Mouse (Mus musculus) heart, embryonic 14.5 days (tissue): ENCODE measurements around the gene Phox2b. TPM values are rescaled to one million over a fixed set of nuclear protein-coding genes. Genes with fewer than 3 reads are reported as not detected.

Source experiments
- ATAC-seq: fragments of 200-750 bp; cut with Nextera tagmentation; 2 replicates; pipeline ENCODE4 v1.8.0; 2017; ENCODE audit warnings: low read depth, moderate TSS enrichment; ENCODE audit not compliant: insufficient number of reproducible peaks, insufficient read depth, low FRiP score
- H3K27ac ChIP-seq, 2 experiments: fragments of 200-500 bp in 1 of 2; fragments of 300-500 bp in 1 of 2; sonication (generic) in 1 of 2; replicated peaks in 1 of 2; 2 replicates each; pipeline ENCODE4 v1.5.1; 2012 to 2014; ENCODE audit warnings: low read depth in 2 of 2, low read length in 2 of 2, control low read depth in 1 of 2, mild to moderate bottlenecking in 1 of 2, mixed read lengths in 1 of 2; ENCODE audit not compliant: control insufficient read depth in 1 of 2, insufficient read depth in 1 of 2
- H3K27me3 ChIP-seq: fragments of 300-500 bp; sonication (generic); 2 replicates; pipeline ENCODE4 v1.6.1; 2014; ENCODE audit warnings: mild to moderate bottlenecking, low read length, control low read depth; ENCODE audit not compliant: control insufficient read depth, insufficient read depth
- H3K36me3 ChIP-seq: fragments of 300-500 bp; sonication (generic); 2 replicates; pipeline ENCODE4 v1.6.1; 2014; ENCODE audit warnings: mild to moderate bottlenecking, control low read depth, low read length, mixed read lengths; ENCODE audit not compliant: control insufficient read depth, insufficient read depth
- H3K4me1 ChIP-seq, 2 experiments: fragments of 200-500 bp in 1 of 2; fragments of 300-500 bp in 1 of 2; sonication (generic) in 1 of 2; 2 replicates each; pipeline ENCODE4 v1.6.1; 2012 to 2014; ENCODE audit warnings: low read length in 2 of 2, control low read depth in 1 of 2, mixed read lengths in 1 of 2; ENCODE audit not compliant: control insufficient read depth in 2 of 2, insufficient read depth in 2 of 2
- H3K4me2 ChIP-seq: fragments of 300-500 bp; sonication (generic); 2 replicates; pipeline ENCODE4 v1.6.1; 2014; ENCODE audit warnings: mild to moderate bottlenecking, low read length
- H3K4me3 ChIP-seq, 2 experiments: fragments of 200-500 bp in 1 of 2; fragments of 300-500 bp in 1 of 2; sonication (generic) in 1 of 2; 2 replicates each; pipeline ENCODE4 v1.5.1; 2012 to 2014; ENCODE audit warnings: low read length in 2 of 2, mild to moderate bottlenecking in 2 of 2, control low read depth in 1 of 2, low read depth in 1 of 2, moderate library complexity in 1 of 2; ENCODE audit not compliant: control insufficient read depth in 1 of 2, insufficient read depth in 1 of 2
- H3K9ac ChIP-seq: fragments of 300-500 bp; sonication (generic); 2 replicates; pipeline ENCODE4 v1.6.1; 2014; ENCODE audit warnings: mild to moderate bottlenecking, low read length
- H3K9me3 ChIP-seq: fragments of 300-500 bp; sonication (generic); 2 replicates; pipeline ENCODE4 v1.6.1; 2016; ENCODE audit warnings: low read length, control low read depth; ENCODE audit not compliant: control insufficient read depth
- WGBS: fragments of 180-500 bp; shearing (Covaris S2); extraction: QIAGEN DNeasy Blood & Tissue Kit; methylation state at CpG from one replicate; pipeline ENCODE4 v1.1.7; 2014; 5-methylcytosine and 5-hydroxymethylcytosine counted together
- microRNA-seq: library from miRNA; unstranded; fragments of <30 nt; microRNA quantifications from one replicate; pipeline ENCODE4, GENCODE M21; 2016
- polyA plus RNA-seq: library from polyadenylated mRNA; unstranded; fragments of >200 nt; fragmentation: Nextera tagmentation; extraction: Ambion mirVana; gene quantifications from 2 replicates; pipeline ENCODE4 v1.2.1, GENCODE M21; 2014

Phox2b gene
- polyA plus RNA-seq, 1 experiment from 2014 or later: 0.89 TPM

DNA sequence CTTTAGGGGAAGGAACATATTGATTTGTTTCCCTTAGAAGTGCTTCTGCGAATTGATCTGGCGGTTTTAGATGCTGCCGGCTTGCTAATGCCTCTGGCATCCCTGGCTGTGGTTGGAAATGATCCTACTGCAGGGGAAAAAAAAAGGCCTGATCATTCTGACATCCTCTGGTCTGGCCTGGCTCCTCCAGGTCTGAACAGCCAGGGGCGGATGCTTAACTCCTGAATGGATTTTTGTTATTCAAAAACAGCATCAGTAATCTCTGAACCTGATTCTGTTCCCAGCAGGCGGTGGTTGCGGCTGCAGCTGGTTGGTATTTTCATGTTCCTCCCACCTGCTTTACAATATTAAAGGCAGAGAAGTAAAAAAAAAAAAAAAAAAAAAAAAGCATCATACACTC lies 16.0 kb downstream of the Phox2b start:
- H3K9me3 ChIP-seq: peaks cover 4% of the 10 kb centered on the region; the same call in 1 of the 2 replicates
- 45% methylated on average over 6 of the region's 6 CpGs for WGBS
- peaks cover 16% of the 10 kb centered on the region; the same call in 1 of the 2 replicates for H3K27me3 ChIP-seq
- H3K4me3 ChIP-seq: no peak overlapping the region
- H3K4me2 ChIP-seq: no peak overlapping the region
- ATAC-seq: no peak
- no peak overlapping the region for H3K27ac ChIP-seq
- H3K4me1 ChIP-seq: no peaks in the 10 kb centered on the region
- no peak overlapping the region for H3K9ac ChIP-seq
- H3K36me3 ChIP-seq: no peaks in the 10 kb centered on the region

DNA sequence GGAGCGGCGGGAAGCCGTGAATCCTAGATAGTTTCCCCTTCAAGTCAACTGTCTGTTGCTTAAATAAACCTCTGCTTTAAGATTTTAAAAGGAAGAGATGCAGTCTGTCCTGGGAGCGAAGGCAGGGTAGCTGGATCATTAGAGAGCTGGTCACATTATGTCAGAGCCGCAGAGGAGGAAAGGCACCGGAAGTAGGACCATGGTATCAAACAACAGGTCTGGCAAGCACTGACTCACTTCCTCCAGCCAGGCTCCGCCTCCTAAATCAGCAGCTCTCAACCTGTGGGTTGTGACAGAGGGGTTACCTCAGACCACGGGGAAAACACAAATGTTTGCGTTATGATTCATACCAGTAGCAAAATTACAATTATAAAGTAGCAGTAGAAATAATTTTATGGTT lies 35.5 kb downstream of the Phox2b start:
- 58% methylated on average over 9 of the region's 9 CpGs for WGBS
- no peaks in the 10 kb centered on the region for H3K27me3 ChIP-seq
- no peak overlapping the region for H3K9ac ChIP-seq
- no peak overlapping the region for H3K27ac ChIP-seq
- no peak for ATAC-seq
- no peaks in the 10 kb centered on the region for H3K9me3 ChIP-seq
- no peaks in the 10 kb centered on the region for H3K36me3 ChIP-seq
- no peaks in the 10 kb centered on the region for H3K4me1 ChIP-seq
- no peak overlapping the region for H3K4me3 ChIP-seq
- H3K4me2 ChIP-seq: 0 out of 2 replicates have a peak overlapping the region, but pooled peaks have one; percentile 7

DNA sequence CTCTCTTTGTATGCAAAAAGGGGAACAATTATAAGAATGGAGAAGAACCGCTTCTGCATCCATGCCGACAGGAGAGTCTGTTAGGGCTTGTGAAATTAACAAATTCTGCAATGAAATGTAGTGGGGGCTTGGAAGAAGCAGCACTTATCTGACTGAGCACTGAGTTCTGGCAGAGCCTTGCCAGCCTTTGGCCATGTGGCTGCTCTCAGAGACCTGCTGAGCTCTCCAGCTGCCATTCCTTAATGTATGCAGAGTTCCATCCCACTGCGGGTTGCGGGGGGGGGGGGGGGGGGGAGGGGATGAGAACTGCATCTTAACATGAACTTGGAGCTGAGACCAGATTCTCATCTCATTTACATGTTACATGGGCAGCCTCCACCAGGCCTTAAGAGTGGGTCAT lies 38.6 kb downstream of the Phox2b start:
- Histone ChIP-seq H3K36me3 (no peaks in the 10 kb centered on the region), H3K27ac (no peak overlapping the region), H3K9ac (no peak overlapping the region), H3K9me3 (no peaks in the 10 kb centered on the region), H3K4me3 (no peak overlapping the region), H3K4me1 (no peaks in the 10 kb centered on the region), H3K4me2 (no peak overlapping the region), H3K27me3 (no peaks in the 10 kb centered on the region)
- no peak for ATAC-seq
- WGBS: 40% methylated on average over 4 of the region's 4 CpGs

DNA sequence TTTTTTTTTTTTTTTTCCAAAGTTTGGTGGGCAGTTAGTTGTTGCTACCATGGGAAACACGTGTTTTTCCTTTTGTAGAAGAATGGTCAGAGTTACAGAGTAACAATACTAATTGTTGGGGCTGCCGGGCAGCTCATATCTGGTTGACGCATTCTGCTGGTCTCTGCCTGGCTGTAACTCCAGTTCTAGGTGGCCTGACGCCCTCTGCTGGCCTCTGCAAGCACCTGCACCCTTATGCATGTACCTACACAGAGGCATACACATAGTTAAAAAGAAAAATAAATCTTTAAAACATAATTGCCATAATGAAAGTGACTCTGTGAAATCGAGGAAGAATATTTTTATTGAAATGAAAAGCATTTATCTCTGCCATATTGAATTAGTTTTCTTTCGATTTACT lies 41.3 kb downstream of the Phox2b start:
- Histone ChIP-seq H3K9ac (no peak overlapping the region), H3K27ac (no peak overlapping the region), H3K9me3 (no peaks in the 10 kb centered on the region), H3K27me3 (no peaks in the 10 kb centered on the region), H3K4me1 (no peaks in the 10 kb centered on the region), H3K4me2 (no peak overlapping the region), H3K36me3 (no peaks in the 10 kb centered on the region), H3K4me3 (no peak overlapping the region)
- ATAC-seq: no peak
- WGBS: 77% methylated on average over 6 of the region's 6 CpGs

DNA sequence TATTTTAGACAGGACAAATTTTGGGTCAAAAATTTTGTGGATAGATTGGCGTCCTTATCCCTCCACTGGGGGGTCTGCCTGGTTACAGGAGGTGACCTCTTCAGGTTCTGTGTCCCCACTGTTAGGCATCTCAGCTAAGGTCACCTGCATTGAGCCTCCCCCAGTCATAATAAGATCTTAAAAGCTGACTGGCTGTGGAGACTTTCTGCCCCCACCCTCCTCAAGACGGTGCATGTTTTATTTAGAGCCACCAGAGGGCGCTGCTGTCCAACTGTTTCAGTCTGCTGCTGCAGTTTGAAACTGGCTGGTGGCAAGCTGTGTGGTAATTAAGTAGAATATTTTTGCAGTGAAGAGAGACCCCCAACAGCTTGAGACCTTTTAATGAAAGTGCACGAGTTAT lies 51.1 kb downstream of the Phox2b start:
- 18% methylated on average over 4 of the region's 4 CpGs for WGBS
- H3K27ac ChIP-seq: no peak overlapping the region
- H3K9ac ChIP-seq: no peak overlapping the region
- no peak overlapping the region for H3K4me2 ChIP-seq
- no peaks in the 10 kb centered on the region for H3K4me1 ChIP-seq
- H3K27me3 ChIP-seq: peaks cover 5% of the 10 kb centered on the region; the same call in 1 of the 2 replicates
- H3K9me3 ChIP-seq: no peaks in the 10 kb centered on the region
- no peak overlapping the region for H3K4me3 ChIP-seq
- H3K36me3 ChIP-seq: peaks cover 3% of the 10 kb centered on the region; the same call in 1 of the 2 replicates
- ATAC-seq: no peak

Small RNA genes within 50 kb of the gene (microRNA-seq; reads per million reads assigned to microRNA genes)
- not detected for gene Gm23841

Other genes with a start within 250 kb of the Phox2b start
- gene Tmem33, start 161.3 kb upstream of the Phox2b start, polyA plus RNA-seq: 46.1 and 48.3 TPM in 2 replicates
- 158 and 165 TPM in 2 replicates for gene Slc30a9, start 207.7 kb upstream of the Phox2b start, polyA plus RNA-seq